Mouse (Mus musculus) olfactory bulb, adult 2 months (tissue): ENCODE measurements around the gene 4933427D14Rik.

Experiments
- CTCF ChIP-seq: fragments of 200-500 bp; IDR thresholded peaks from 2 replicates; pipeline ENCODE4 v1.5.1; 2012; ENCODE audit warnings: low read depth, mild to moderate bottlenecking, low read length, moderate library complexity; ENCODE audit not compliant: insufficient read depth
- POLR2A ChIP-seq: fragments of 200-500 bp; IDR thresholded peaks from 2 replicates; pipeline ENCODE4 v1.6.1; 2012; ENCODE audit warnings: mild to moderate bottlenecking, low read depth, low read length, moderate library complexity; ENCODE audit not compliant: insufficient read depth

DNA sequence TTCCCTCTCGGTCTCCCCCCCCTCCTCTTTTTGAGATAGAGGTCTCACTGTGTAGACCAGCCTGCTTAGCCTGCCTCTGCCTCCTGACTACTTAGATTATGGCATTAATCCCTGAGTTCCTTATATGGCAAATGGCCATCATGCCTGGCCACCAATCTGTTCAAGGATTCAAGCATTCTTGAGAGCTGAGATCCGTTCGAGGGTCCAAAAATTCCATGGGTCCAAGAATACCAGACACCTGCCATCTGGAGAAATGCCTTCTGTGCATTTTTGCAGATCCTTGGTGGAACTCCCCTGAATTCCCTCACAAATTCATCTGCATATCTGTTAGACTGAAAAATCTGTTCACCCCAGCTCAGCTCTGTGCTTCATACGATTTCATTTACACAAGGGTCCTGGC is 16.2 kb upstream of the 4933427D14Rik start:
- TF ChIP-seq POLR2A (no peak), CTCF (no peak)
